Mouse (Mus musculus): ENCODE results near the gene Wnt10a. TPM values are rescaled to one million over a fixed set of nuclear protein-coding genes. Genes with fewer than 3 reads are reported as not detected.
"Not testable (repeated sequence)": the region's sequence is repeated elsewhere in the genome, so short reads cannot be mapped to it uniquely, and the experiment has no call there.

The Wnt10a gene
- total RNA-seq, 2 experiments from 2014 or later: not detected

DNA sequence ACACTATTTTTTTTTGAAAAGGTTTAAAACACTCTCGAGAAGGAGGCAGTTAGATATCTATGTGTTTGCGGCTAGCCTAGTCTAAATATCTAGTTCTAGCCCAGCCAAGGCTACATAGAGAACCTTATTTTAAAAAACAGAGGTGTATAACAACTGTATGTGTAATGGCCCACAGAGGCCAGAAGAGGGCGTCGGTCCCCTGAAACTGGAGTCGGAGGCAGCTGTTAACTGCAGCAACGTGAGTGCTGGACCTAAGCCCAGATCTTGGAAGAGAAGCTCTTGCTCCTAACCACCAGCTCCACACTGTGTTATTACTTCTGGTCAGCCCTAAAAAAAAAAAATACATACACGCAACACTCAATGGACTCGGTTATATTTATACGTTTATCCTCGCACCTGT lies 17.7 kb downstream of the Wnt10a start:
- no peak for DNase-seq
- intact Hi-C loops (cut with DNase I): no loop called here

DNA sequence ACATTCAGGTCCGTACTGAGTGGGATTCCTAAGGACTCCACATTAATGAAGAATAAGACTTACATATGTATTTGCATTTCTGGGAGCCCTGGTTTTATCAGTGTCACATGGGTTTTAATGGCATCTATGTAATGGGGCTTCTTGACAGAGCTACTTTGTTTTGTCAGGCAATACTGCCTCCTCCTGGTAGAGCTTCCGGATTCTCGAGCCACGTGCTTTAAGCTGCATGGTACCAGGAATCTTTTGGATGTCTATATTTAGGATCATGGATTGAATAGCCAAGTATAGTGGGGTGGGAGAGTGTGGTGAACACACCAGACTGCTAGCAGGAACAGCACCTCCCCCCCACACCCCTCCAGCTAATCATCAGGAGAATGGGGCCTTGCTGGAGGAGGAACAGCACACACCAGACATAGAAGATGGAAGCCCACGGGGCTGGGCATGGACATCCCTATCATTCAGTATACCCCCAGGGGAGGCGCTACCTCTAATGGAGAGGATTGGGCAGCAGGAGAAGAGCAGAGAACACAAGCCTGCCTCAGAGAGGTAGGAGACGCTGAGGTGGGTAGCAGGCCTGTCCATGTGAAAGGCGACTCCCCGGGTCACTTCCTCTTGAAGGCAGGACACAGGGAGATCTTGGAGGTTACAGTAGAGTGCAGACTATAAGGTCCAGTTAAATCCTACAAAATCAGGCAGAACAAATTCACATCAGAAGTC lies 23.8 kb downstream of the Wnt10a start:
- DNase-seq: no peak
- intact Hi-C loops (cut with DNase I): loop anchor here (5.0 kb wide), 1 partner anchor 103 kb away; the partner anchor contains the start of gene Cyp27a1

DNA sequence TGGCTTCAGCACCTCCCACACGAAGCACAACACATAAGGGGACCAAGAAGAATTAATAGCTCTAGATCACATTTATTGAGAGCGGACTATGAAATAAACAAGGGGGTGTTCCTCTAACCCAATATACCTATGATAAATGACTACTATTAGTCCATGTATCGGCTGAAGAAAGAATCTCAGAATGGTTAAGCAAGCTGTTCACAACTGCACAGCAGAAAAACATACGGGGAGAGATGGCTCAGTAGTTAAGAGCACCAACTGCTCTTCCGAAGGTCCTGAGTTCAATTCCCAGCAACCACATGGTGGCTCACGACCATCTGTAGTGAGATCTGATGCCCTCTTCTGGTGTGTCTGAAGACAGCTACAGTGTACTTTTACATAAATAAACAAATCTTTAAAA lies 24.6 kb downstream of the Wnt10a start:
- DNase-seq: not testable (repeated sequence)
- intact Hi-C loops (cut with DNase I): loop anchor here (5.0 kb wide), 1 partner anchor 104 kb away; the partner anchor contains the start of gene Cyp27a1

DNA sequence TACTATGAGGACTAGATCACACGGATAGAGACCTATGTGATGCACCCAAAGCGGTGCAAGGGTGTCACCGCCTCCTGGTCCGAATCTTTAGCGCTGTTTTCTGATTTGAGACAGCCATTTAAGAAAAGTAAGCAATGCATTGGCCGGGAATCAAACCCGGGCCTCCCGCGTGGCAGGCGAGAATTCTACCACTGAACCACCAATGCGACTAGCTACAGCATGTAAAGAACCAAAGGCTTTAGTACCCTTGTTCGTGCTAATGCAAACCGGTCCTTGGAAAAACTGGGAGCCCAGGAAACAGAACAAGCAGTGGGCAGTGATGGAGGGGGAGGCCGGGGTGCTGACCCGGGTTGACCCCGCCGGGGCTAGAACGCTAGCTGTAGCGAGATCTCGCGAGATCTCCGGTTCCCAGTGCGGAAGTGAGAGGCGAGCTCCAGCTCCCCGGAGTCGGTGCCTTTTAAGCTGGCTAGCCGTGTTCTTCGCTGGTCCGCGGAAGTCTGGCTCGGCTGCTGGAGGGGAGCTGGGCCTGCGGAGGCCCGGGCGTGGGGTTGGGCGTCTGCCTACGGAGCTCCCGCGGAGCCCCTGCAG lies 25.4 kb downstream of the Wnt10a start:
- peak; percentile 88 to 91 for DNase-seq
- intact Hi-C loops (cut with DNase I): loop anchor here (5.0 kb wide), 1 partner anchor 104 kb away; the partner anchor contains the start of gene Cyp27a1

DNA sequence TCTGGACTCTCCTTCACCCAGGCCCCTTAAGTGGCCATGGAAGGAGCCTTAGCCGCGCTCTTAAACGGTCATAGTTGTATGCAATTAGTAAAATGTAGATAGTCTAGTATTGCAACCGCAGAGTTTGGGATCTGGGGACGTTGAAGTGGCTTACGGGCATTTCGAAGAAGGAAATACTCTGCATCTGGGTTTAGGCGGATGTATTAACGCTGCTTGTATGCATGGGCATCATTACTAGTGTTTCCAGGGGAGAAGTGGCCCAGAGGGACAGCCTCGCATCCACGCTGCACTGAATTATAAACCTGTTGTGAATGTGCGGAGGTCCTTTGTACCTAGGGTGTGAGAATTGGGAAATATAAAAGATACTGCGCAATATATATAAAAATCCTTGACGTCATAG lies 25.9 kb downstream of the Wnt10a start:
- no peak for DNase-seq
- intact Hi-C loops (cut with DNase I): loop anchor here (5.0 kb wide), 1 partner anchor 105 kb away; the partner anchor contains the start of gene Cyp27a1

DNA sequence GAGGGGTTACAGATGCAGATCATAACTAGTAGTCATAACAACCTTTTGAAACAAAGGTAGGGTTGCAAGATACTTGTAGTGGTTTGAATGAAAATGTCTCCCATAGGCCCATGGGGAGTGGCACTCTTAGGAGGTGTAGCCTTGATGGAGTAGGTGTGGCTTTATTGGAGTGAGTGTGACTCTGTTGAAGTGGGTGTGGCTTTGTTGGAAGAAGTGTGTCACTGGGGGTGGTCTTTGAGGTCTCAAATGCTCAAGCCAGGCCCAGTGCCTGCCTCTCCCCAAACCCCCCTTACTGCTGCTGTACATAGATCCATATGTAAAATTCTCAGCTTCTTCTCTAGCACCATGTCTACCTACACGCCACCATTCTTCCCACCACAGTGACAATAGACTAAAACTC lies 27.2 kb downstream of the Wnt10a start:
- DNase-seq: no peak
- intact Hi-C loops (cut with DNase I): loop anchor here (5.0 kb wide), 1 partner anchor 106 kb away; the partner anchor contains the start of gene Cyp27a1

DNA sequence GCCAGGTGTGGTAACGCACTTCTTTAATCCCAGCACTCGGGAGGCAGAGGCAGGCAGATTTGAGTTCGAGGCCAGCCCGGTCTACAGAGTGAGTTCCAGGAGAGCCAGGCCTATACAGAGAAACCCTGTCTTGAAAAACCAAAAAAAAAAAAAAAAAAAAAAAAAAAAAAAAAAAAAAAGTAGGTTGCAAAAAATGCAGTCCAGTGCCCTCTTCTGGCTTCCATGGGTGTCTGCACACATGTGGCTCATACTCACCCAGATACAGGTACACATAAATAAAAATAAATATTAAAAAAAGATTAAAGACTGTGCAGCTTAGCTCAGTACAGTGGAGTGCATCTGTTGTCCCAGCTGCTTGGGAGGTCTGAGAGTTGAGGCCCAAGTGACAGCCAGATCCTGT lies 32.3 kb downstream of the Wnt10a start:
- intact Hi-C loops (cut with DNase I); DNase-seq: not testable (repeated sequence)

DNA sequence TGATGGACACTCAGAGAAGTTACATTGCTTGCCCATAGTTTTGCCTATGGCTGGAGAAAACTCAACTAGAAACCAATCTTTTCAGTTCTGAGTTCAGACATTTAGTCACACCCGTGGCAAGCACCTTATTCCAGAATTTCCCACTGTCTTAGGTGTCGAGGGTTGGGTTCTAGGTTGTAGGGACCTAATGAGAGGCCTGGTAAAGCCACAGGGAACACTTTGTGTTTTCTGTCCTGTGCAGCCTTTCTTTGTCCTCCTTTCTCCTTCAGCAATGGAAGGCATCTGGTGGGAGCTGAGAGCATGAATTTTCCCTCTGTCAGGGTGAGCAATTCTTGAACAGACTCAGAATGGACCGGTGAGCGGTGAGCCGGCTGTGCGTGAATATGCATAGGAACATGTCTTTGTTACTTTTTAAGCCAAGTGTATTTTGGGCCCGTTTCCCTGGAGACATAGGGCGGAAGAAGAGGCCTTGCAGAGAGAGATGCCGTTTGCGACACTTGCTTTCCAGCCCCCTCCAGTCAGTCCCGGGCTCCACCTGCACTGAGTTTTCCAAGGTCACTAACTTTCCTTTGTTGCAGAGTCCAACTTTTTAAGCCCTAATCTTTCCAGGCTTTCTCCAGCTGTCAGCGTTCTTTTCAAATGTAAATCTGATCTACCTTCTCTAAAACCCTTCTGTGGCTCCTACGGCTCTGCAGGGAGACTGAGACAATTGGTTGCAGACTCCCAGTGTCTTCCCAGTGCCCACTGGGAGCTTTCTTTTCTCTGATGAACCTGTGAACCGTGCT lies 33.4 kb downstream of the Wnt10a start:
- intact Hi-C loops (cut with DNase I): no loop called here
- no peak for DNase-seq

DNA sequence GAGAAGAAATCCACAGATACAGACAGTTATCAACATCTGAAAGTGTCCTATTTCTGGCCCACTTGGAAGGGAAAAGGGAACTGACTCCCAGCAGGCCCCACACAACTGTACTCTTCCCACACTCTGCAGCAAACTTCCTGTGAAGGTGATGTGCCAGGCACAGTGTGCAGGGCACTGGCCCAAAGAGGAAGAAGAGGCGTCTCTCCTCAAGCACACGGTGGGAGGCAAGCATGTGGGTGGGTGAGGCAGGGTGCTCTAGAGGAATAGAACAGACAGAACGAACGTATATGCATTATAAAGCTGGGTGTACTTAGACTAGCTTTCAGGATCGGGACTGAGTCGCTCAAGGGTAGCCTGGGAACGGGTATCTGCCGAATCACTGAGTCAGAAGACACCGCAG lies 38.7 kb downstream of the Wnt10a start:
- DNase-seq: no peak
- intact Hi-C loops (cut with DNase I): no loop called here

DNA sequence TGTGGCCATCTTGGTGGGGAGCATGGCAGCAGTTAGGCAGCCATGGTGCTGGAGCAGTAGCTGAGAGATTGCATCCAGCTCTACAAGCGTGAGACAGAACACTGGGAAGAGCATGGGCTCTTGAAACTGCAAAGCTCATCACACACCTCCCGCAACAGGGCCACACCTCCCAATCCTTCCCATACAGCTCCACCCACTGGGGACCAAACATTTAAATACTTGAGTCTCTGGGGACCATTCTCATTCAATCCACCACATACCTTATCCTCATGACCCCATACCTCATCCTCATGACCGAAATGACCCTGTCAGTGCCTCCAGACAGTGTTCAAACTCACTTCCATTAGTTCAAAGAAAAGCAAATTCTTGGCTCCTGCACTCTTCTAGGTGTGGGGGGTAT lies 41.9 kb downstream of the Wnt10a start:
- intact Hi-C loops (cut with DNase I): no loop called here

DNA sequence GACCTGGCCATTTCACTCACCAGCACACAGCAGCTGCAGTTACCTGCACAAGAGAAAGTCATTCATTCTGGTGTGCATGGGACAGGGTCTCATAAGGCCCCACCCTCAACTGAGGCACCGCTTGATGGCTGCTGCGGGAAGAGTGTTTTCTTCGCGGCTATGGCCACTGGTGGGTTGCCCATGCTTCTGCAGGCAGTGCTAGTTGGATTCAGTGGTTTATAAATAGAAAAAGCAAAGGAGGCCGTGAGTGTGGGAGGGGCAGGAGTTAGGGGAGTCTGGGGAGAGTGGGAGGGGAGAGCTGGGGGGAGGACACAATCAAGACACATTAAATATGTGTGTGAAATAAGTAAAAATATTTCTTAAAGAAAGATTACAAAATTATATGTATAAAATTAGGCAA lies 51.8 kb downstream of the Wnt10a start:
- intact Hi-C loops (cut with DNase I): no loop called here
- no peak for DNase-seq

More for the DNA sequence above, 41.9 kb downstream of the Wnt10a start:
- DNase-seq: no peak

DNA sequence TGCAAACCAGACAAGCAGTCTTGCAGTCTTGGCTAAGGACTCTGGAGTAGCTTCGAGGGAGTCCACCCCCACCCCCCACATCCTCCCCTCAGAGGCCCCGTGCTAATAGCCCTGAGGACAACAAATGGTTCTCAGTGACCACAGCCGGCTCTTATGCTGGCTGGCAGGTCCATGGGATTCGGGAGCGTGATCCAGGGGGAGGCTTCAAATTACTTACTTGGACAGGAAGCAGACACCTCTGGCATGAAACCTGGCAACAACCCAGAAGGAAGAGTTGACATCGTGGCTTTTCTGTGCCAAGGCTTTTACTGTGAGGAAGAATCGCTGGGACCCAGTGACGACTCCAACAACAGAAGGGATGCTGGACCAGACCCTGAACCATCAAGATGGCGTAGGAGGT lies 55.0 kb downstream of the Wnt10a start:
- intact Hi-C loops (cut with DNase I): no loop called here

DNA sequence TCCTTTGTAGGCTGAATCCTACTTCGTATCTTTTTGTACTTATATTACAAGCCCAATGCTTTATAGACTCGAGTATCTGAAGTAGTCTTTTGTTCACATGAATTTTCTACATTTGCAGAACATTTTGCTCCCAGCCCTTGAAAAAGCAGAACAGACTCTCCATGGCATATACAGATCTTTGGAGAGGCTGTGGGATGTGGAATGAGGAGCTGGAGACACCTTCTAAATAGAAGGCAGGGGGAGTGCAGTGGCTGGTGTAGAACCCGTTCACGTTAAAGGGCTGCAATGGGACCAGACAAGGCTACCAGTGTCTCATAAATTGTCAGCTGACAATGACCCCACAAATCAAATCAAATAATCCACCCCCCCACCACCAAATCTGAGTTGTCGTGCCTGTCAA lies 57.6 kb downstream of the Wnt10a start:
- no peak for DNase-seq
- intact Hi-C loops (cut with DNase I): no loop called here

More for the DNA sequence above, 55.0 kb downstream of the Wnt10a start:
- no peak for DNase-seq

DNA sequence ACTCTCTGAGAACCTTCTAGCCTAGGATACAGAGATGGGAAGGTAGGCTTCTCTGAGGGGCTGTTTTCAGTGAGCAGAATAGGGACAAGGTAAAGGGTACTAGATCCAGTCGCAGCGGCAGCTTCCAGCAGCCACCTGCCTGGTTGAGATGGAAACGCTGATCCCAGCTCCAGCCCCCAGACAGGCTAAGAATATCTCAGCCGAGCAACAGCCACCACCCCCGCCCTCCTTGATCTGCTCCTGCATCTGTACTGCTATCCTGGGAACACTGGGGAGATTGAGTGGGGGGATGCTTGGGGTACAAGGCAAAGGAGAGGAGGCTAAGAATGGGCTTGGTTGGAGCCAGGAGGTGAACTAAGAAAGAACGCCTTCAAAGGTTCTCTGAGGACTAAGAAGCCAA lies 58.9 kb downstream of the Wnt10a start:
- no peak for DNase-seq
- intact Hi-C loops (cut with DNase I): no loop called here

DNA sequence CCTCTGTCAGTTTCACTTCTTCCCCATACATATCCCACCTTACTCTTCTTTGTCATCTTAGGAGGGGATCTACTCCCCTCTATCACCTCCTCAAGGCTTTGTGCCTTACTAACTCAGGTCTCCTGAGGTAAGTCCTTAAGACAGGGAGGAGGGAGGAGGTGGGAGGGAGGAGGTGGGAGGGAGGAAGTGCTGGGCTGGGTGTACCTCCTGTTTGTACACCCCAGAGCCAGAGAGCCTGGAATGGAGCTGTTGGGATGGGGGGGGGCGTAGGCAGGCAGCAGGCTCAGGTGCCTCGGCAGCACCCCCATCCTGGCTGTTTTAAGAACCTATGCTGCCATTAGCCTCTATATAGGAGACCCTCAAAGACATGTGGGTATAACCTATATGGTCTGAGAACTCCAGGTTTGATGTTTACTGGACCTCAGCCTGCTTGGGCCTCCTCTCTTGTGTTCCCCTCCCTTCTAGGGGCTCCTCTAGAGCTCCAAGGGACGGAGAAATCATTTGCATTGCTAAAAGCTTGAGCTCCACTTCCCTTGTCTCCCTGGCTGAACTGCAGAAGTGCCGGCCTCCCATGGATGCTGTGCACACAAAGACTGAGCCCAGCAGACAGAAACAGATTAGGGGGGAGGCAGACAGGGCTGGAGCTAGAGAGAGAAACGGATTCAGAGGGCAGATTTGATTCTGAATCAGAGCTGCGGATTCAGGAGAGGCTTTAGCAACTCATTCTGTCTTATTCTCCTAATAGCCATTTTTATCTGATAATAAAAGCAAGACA lies 59.9 kb downstream of the Wnt10a start:
- intact Hi-C loops (cut with DNase I): no loop called here
- DNase-seq: no peak

Other genes with a start within 250 kb of the Wnt10a start
- not detected for gene Plcd4, start 248.6 kb upstream of the Wnt10a start, total RNA-seq (2021)
- 10 to 100 TPM in 1 of 2 experiments, 1 to 10 TPM in 1; 6.7 to 10.1 TPM for gene Usp37, start 247.2 kb upstream of the Wnt10a start, total RNA-seq (2021)
- 10 to 100 TPM in 1 of 2 experiments, 1 to 10 TPM in 1; 8.4 to 10.2 TPM for gene Zfp142, start 203.3 kb upstream of the Wnt10a start, total RNA-seq (2021)
- gene Bcs1l, start 203.2 kb upstream of the Wnt10a start, total RNA-seq (2021): 10 to 100 TPM; 28.7 to 37.0 TPM
- 10 to 100 TPM; 16.1 to 17.4 TPM for gene Rnf25, start 190.1 kb upstream of the Wnt10a start, total RNA-seq (2021)
- gene Stk36, start 190.1 kb upstream of the Wnt10a start, total RNA-seq (2021): 1 to 10 TPM in 1 of 2 experiments, under 1 TPM in 1; 0.65 to 1.1 TPM
- 10 to 100 TPM; 10.1 to 11.5 TPM for gene Ttll4, start 129.8 kb upstream of the Wnt10a start, total RNA-seq (2021)
- gene Cyp27a1, start 77.9 kb upstream of the Wnt10a start, total RNA-seq (2021): 10 to 100 TPM; 13.5 to 18.4 TPM
- gene Prkag3, start 42.3 kb upstream of the Wnt10a start, total RNA-seq (2021): 1 to 10 TPM; 1.1 to 1.4 TPM
- under 1 TPM; 0.14 to 0.33 TPM for gene Wnt6, start 19.6 kb upstream of the Wnt10a start, total RNA-seq (2021)
- not detected for gene Cdk5r2, start 63.4 kb downstream of the Wnt10a start, total RNA-seq (2021)
- not detected for gene Fev, start 93.9 kb downstream of the Wnt10a start, total RNA-seq (2021)
- not detected for gene Cryba2, start 101.6 kb downstream of the Wnt10a start, total RNA-seq (2021)
- not detected for gene Cfap65, start 144.1 kb downstream of the Wnt10a start, total RNA-seq (2021)
- gene Ihh, start 160.2 kb downstream of the Wnt10a start, total RNA-seq (2021): under 1 TPM in 1 of 2 experiments, not detected in 1; 0.14 TPM

Measured in heart, postnatal 36 days (tissue).